Mouse (Mus musculus) brain, embryonic 14.5 days (tissue): ENCODE measurements around the gene Haus5.

Experiments
- CTCF ChIP-seq: fragments of 200-500 bp; IDR thresholded peaks from 2 replicates; pipeline ENCODE4 v1.5.1; 2012; ENCODE audit warnings: inconsistent platforms, mild to moderate bottlenecking, moderate library complexity, borderline replicate concordance; ENCODE audit not compliant: insufficient read depth, insufficient read length; ENCODE audit errors: extremely low read depth
- POLR2A ChIP-seq: fragments of 200-500 bp; IDR thresholded peaks from 2 replicates; pipeline ENCODE4 v1.6.1; 2012; ENCODE audit warnings: mild to moderate bottlenecking, inconsistent platforms, borderline replicate concordance; ENCODE audit not compliant: poor library complexity, insufficient read depth, insufficient read length, severe bottlenecking; ENCODE audit errors: extremely low read depth

GRCm38 (mm10) chr7:30610043-30610442 lies 54.8 kb downstream of the Haus5 start:
- TF ChIP-seq CTCF (no peak), POLR2A (no peak)
